Mouse (Mus musculus) kidney, embryonic 16.5 days (tissue): ENCODE data around the gene Glo1. TPM values are rescaled to one million over a fixed set of nuclear protein-coding genes. Genes with fewer than 3 reads are reported as not detected.
"Not testable (repeated sequence)": the region's sequence is repeated elsewhere in the genome, so short reads cannot be mapped to it uniquely, and the experiment has no call there.

Source experiments
- ATAC-seq: fragments of 200-750 bp; cut with Nextera tagmentation; 2 replicates; pipeline ENCODE4 v1.8.0; 2017; ENCODE audit warnings: moderate TSS enrichment; ENCODE audit not compliant: low FRiP score, low TSS enrichment
- H3K27ac ChIP-seq: fragments of 300-500 bp; sonication (generic); 2 replicates; pipeline ENCODE4 v1.5.1; 2014; ENCODE audit warnings: low read length
- H3K27me3 ChIP-seq: fragments of 300-500 bp; sonication (generic); 2 replicates; pipeline ENCODE4 v1.6.1; 2014; ENCODE audit warnings: low read length, control low read depth, mixed read lengths; ENCODE audit not compliant: insufficient read depth
- H3K36me3 ChIP-seq: fragments of 300-500 bp; sonication (generic); 2 replicates; pipeline ENCODE4 v1.6.1; 2014; ENCODE audit warnings: low read length, control low read depth, mixed read lengths; ENCODE audit not compliant: insufficient read depth
- H3K4me1 ChIP-seq: fragments of 300-500 bp; sonication (generic); 2 replicates; pipeline ENCODE4 v1.6.1; 2014; ENCODE audit warnings: low read length, control low read depth, mixed read lengths; ENCODE audit not compliant: insufficient read depth
- H3K4me2 ChIP-seq: fragments of 300-500 bp; sonication (generic); replicated peaks from 2 replicates; pipeline ENCODE4 v1.6.1; 2014; ENCODE audit warnings: low read depth, low read length
- H3K4me3 ChIP-seq: fragments of 300-500 bp; sonication (generic); 2 replicates; pipeline ENCODE4 v1.5.1; 2014; ENCODE audit warnings: mild to moderate bottlenecking, low read length
- H3K9ac ChIP-seq: fragments of 300-500 bp; sonication (generic); replicated peaks from 2 replicates; pipeline ENCODE4 v1.6.1; 2014; ENCODE audit warnings: low read length
- H3K9me3 ChIP-seq: fragments of 300-500 bp; sonication (generic); 2 replicates; pipeline ENCODE4 v1.6.1; 2016; ENCODE audit warnings: low read length, control low read depth
- WGBS: fragments of 180-500 bp; shearing (Covaris S2); extraction: QIAGEN DNeasy Blood & Tissue Kit; methylation state at CpG from one replicate; pipeline ENCODE4 v1.1.7; 2014; 5-methylcytosine and 5-hydroxymethylcytosine counted together
- polyA plus RNA-seq: library from polyadenylated mRNA; unstranded; fragments of >200 nt; fragmentation: Nextera tagmentation; extraction: Ambion mirVana; gene quantifications from 2 replicates; pipeline ENCODE4 v1.2.1, GENCODE M21; 2015

The Glo1 gene
- polyA plus RNA-seq, 1 experiment from 2014 or later: 222 TPM

- H3K4me1 ChIP-seq: no peaks in the 10 kb centered on the region
- H3K4me3 ChIP-seq: no peak overlapping the region
- no peaks in the 10 kb centered on the region for H3K27me3 ChIP-seq
- H3K9ac ChIP-seq: no peak overlapping the region
- ATAC-seq: no peak
- peaks cover 8% of the 10 kb centered on the region for H3K9me3 ChIP-seq
- no peak overlapping the region for H3K27ac ChIP-seq
- H3K4me2 ChIP-seq: no peak overlapping the region
- H3K36me3 ChIP-seq: no peaks in the 10 kb centered on the region
- WGBS: 94% methylated on average over 3 of the region's 3 CpGs
Measured at GRCm38 (mm10) chr17:30648770-30649169, 22.1 kb upstream of the Glo1 start.

GRCm38 (mm10) chr17:30640896-30641295, 14.2 kb upstream of the Glo1 start:
- H3K27ac ChIP-seq: no peak overlapping the region
- H3K36me3 ChIP-seq: no peaks in the 10 kb centered on the region
- H3K9me3 ChIP-seq: 0 out of 2 replicates have a peak, but pooled peaks cover 4% of the 10 kb centered on the region
- no peak overlapping the region for H3K4me3 ChIP-seq
- WGBS: 88% methylated on average over 5 of the region's 5 CpGs
- H3K4me2 ChIP-seq: no peak overlapping the region
- no peaks in the 10 kb centered on the region for H3K27me3 ChIP-seq
- no peak overlapping the region for H3K9ac ChIP-seq
- no peak for ATAC-seq
- no peaks in the 10 kb centered on the region for H3K4me1 ChIP-seq

- WGBS: 28% methylated on average over 2 of the region's 2 CpGs
- no peaks in the 10 kb centered on the region for H3K4me1 ChIP-seq
- no peak overlapping the region for H3K9ac ChIP-seq
- no peaks in the 10 kb centered on the region for H3K36me3 ChIP-seq
- no peak for ATAC-seq
- no peak overlapping the region for H3K4me3 ChIP-seq
- no peaks in the 10 kb centered on the region for H3K9me3 ChIP-seq
- H3K27me3 ChIP-seq: no peaks in the 10 kb centered on the region
- H3K4me2 ChIP-seq: no peak overlapping the region
- no peak overlapping the region for H3K27ac ChIP-seq
Measured at GRCm38 (mm10) chr17:30638996-30639395, 12.3 kb upstream of the Glo1 start.

GRCm38 (mm10) chr17:30637714-30638113, 11.0 kb upstream of the Glo1 start:
- no peak for ATAC-seq
- Histone ChIP-seq H3K27ac (no peak overlapping the region), H3K4me3 (no peak overlapping the region), H3K36me3 (no peaks in the 10 kb centered on the region), H3K4me2 (no peak overlapping the region), H3K27me3 (no peaks in the 10 kb centered on the region), H3K9me3 (no peaks in the 10 kb centered on the region), H3K4me1 (no peaks in the 10 kb centered on the region), H3K9ac (no peak overlapping the region)
- 31% methylated on average over 1 of the region's 1 CpGs for WGBS

DNA sequence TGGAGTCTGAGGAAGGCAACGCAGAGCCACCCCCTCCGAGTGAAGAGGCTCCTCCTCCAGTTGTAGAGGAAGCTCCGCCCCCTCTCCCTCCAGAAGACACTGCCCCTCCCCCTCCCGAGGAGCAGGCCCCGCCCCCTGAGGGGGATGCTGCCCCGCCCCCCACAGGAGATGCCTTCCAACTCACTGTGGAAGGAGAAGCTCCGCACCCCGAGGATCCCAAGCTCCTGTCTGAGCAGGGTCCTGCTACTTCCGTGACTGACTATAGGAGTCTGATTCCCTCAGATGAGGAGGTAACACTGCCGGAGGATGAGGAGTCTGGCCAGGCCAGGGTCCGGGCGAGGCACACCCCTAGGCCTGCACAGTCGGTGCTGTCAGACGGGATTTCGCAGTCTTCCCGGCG, 8.7 kb upstream of the Glo1 start:
- Histone ChIP-seq H3K9ac (no peak overlapping the region), H3K4me1 (no peaks in the 10 kb centered on the region), H3K4me2 (peak overlapping the region; percentile 31), H3K36me3 (no peaks in the 10 kb centered on the region), H3K4me3 (peak overlapping the region; percentile 15; the same call in 1 of the 2 replicates), H3K27ac (no peak overlapping the region), H3K27me3 (no peaks in the 10 kb centered on the region), H3K9me3 (no peaks in the 10 kb centered on the region)
- no peak for ATAC-seq
- 38% methylated on average over 15 of the region's 17 CpGs for WGBS

DNA sequence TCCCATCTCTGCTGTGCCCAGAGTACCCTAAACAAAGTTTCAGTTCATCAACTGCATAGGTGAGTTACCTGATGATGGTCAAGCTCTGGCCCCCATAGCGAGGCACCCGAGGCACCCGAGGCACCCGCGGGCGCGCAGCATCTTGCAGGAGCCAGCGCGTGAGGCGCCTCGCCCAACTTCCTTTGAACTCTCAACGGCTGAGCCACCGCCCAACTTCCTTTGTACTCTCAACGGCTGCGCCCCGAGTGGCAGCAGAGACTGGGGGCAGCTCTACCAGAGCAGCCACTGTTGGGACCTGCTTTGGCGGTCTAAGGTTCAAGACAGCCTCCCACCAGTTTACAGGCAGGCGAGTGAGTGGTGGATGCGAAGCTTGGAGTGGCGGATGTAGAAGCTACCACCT, 2.5 kb downstream of the Glo1 start, which contains the start of gene Dnah8:
Gene Dnah8, plus strand, starts transcription at position 223 of the 400 bp plus-strand sequence.
- H3K27ac ChIP-seq, H3K4me1 ChIP-seq, H3K27me3 ChIP-seq, H3K4me3 ChIP-seq, H3K36me3 ChIP-seq, H3K9ac ChIP-seq, H3K4me2 ChIP-seq, ATAC-seq, H3K9me3 ChIP-seq: not testable (repeated sequence)
- WGBS: no CpG with 5 or more reads among the region's 20 CpGs

GRCm38 (mm10) chr17:30623200-30623599, 3.5 kb downstream of the Glo1 start:
- ATAC-seq: no peak

DNA sequence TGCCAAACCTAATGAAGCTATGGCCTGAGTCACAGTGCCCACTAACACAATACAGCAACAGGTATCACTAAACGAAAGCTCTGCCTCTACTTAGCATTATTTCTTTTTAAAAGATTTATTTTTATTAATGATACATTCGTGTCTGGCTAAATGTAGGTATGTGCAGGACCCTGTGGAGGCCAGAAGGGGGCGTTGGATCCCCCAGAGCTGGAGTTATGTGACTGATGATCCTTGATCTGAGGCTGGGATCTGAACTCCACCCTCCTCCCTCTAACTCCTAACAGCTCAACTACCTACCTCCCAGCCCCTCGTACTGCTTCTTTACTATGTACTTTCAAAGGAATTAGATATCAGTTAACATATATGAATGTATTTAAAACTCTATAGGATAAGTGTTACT, 5.2 kb downstream of the Glo1 start:
- no peaks in the 10 kb centered on the region for H3K27me3 ChIP-seq
- H3K9ac ChIP-seq: no peak overlapping the region
- 73% methylated on average over 4 of the region's 4 CpGs for WGBS
- H3K4me1 ChIP-seq: no peaks in the 10 kb centered on the region
- no peak for ATAC-seq
- no peak overlapping the region for H3K27ac ChIP-seq
- no peaks in the 10 kb centered on the region for H3K36me3 ChIP-seq
- no peaks in the 10 kb centered on the region for H3K9me3 ChIP-seq
- H3K4me2 ChIP-seq: no peak overlapping the region
- no peak overlapping the region for H3K4me3 ChIP-seq

More at GRCm38 (mm10) chr17:30623200-30623599, 3.5 kb downstream of the Glo1 start:
- H3K27me3 ChIP-seq: no peaks in the 10 kb centered on the region
- H3K9me3 ChIP-seq: no peaks in the 10 kb centered on the region
- no peak overlapping the region for H3K9ac ChIP-seq
- no peaks in the 10 kb centered on the region for H3K36me3 ChIP-seq
- H3K27ac ChIP-seq: no peak overlapping the region
- H3K4me3 ChIP-seq: no peak overlapping the region
- H3K4me2 ChIP-seq: no peak overlapping the region
- 81% methylated on average over 3 of the region's 3 CpGs for WGBS
- H3K4me1 ChIP-seq: no peaks in the 10 kb centered on the region

DNA sequence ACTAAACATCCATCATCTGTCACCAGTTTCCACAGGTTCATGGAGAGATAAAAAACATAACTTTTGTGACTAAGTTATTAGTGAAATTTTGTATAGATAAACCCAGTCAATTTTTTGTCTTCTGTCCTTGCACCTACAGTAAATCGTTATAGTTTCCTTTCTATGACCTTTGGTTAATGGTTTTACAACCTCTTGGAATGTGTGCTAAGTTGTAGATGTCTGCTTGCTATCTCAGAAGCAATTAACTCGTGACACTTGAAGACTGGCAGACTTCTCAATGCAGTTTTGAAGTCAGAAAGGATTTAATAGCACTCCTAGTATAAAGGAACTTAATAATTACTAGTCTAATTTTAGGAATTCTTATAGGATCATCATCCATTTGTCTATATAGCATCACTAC, 6.1 kb downstream of the Glo1 start:
- H3K9me3 ChIP-seq: no peaks in the 10 kb centered on the region
- no peak overlapping the region for H3K9ac ChIP-seq
- no peaks in the 10 kb centered on the region for H3K27me3 ChIP-seq
- ATAC-seq: no peak
- H3K27ac ChIP-seq: no peak overlapping the region
- H3K4me1 ChIP-seq: no peaks in the 10 kb centered on the region
- WGBS: 39% methylated on average over 2 of the region's 2 CpGs
- no peak overlapping the region for H3K4me2 ChIP-seq
- no peak overlapping the region for H3K4me3 ChIP-seq
- no peaks in the 10 kb centered on the region for H3K36me3 ChIP-seq

GRCm38 (mm10) chr17:30619153-30619552, 7.5 kb downstream of the Glo1 start:
- H3K4me1 ChIP-seq: no peaks in the 10 kb centered on the region
- H3K4me3 ChIP-seq: no peak overlapping the region
- 35% methylated on average over 2 of the region's 2 CpGs for WGBS
- ATAC-seq: no peak
- no peaks in the 10 kb centered on the region for H3K36me3 ChIP-seq
- H3K4me2 ChIP-seq: no peak overlapping the region
- no peaks in the 10 kb centered on the region for H3K27me3 ChIP-seq
- H3K9me3 ChIP-seq: no peaks in the 10 kb centered on the region
- H3K9ac ChIP-seq: no peak overlapping the region
- no peak overlapping the region for H3K27ac ChIP-seq
